Mouse (Mus musculus) heart, adult 11 months (tissue): ENCODE measurements around the gene Adamts13.
A peak's percentile ranks its signal among the peaks of the same experiment; 100 is the strongest.

ENCODE experiments used
- DNase-seq: peaks from one replicate; pipeline ENCODE4 v3.0.0; 2022

Adamts13 gene

GRCm38 (mm10) chr2:27038596-27038995 lies 65.4 kb downstream of the Adamts13 start:
- DNase-seq, result no peak

DNA sequence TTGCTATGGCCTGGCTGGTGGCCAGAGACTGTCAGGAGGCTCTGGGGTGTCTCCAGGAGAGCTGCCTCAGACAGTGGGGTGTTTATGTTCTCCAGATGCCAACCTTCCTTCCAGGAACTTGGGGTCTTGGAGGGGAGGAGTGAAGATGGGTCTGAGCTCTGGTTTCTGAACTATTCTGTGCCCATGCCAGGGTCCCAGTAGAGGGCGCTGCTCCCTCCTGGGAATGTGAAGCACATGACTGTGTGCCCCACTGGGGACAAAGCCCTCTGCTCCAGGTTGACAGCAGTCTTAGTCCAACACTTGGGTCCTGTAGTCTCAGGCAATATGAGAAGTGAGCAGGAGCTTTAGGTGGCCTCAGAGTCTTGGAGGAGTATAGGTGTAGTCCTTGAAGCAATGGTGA lies 66.1 kb downstream of the Adamts13 start:
- DNase-seq, result no peak

DNA sequence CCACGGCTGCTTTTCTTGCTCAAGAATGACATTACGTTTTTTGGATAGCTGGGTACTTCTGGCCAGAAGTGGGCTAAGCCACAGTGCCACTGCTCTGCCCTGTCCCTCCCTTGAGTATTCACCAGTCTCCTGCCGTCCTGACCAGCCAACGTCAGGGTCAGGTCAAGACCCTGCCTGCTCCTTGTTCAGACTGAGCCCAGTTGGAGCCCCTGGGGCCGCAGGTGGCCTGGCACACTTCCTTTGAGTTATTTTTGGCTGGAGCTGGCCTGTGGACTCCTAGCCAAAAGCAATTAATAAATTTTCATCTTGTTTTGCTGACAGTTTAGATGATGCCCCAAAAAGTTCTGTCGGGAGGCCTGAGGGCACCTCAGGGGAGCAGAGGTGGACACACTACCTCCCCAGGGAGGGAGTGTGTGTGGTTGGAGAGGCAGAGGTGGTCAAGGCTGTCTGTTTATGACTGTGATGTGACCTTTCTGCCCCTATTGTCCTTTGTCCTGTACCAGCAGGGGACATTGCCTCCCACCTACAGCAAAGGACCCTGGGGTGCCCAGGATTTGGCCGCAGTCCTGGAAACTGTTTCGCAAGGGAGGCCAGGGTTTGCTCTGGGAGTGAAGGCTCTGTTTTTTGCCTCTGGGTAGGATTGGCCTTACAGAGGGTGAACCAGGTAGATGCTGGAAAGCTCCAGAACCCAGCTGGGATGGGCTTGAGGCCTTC lies 69.1 kb downstream of the Adamts13 start:
- peak; percentile 91 for DNase-seq

DNA sequence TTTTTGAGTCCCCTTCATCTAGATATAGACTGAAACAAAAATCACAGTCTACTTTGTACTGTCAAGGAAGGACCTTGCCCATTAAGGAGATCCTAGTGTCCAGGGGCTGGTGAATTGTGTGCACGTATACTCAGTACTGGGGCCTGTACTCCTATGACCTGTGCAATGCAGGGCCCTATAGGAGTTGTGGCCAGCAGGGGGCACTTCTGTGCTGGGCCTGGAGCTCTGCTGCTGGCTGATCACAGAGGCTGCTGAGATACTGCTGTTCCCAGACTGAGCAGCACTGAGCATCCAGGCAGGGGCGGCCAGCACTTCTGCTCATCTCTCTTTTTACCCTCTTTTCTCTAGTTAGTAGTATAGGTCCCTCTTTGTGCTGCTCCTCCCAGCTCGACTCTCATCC lies 70.2 kb downstream of the Adamts13 start:
- DNase-seq, result peak; percentile 98

GRCm38 (mm10) chr2:27044166-27044565 lies 71.0 kb downstream of the Adamts13 start:
- peak; percentile 97 for DNase-seq

DNA sequence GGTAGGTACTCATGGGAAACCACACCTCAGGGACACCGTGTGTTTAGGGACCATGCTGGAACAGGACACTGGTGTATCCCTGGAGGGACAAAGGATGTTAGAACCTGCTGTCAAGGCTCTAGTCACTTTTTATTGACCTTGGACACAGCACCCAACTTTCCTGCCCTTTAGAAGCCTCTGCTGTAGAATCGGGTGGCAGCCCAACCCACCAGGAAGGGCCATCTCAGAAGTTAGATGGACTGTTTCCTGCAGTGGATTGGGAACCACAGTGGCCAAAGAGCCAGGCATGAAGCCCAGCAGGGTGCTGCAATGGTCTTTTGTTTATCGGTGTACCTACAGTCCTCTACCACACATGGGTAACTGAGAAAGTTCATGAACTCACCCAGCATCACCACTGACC lies 71.4 kb downstream of the Adamts13 start:
- DNase-seq, result peak; percentile 95

GRCm38 (mm10) chr2:27045979-27046770 lies 73.0 kb downstream of the Adamts13 start:
- peak; percentile 99 for DNase-seq

- no peak for DNase-seq
Measured at GRCm38 (mm10) chr2:27049408-27049807, 76.2 kb downstream of the Adamts13 start.

DNA sequence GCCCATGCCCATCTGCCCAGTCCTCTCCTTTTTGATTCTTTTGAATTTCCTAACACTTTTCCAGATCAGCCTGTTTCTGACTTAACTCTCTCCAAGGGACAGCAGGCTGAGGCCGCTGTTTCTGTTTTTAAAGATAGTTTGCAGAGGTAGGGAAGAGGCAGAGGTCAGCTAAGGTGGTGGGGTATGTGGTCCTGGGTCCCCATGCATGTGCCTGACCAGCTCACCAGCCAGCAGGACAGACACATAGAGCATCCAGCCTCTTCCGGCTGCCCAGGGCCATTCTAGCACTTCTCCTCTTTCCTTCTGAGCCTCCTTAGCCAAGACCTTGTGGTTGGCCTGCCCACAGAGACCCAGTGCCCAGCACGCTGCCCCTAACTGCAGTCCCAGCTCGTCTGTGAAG lies 85.0 kb downstream of the Adamts13 start:
- no peak for DNase-seq

- DNase-seq, result peak; percentile 87
Measured at GRCm38 (mm10) chr2:27058751-27059150, 85.5 kb downstream of the Adamts13 start.

DNA sequence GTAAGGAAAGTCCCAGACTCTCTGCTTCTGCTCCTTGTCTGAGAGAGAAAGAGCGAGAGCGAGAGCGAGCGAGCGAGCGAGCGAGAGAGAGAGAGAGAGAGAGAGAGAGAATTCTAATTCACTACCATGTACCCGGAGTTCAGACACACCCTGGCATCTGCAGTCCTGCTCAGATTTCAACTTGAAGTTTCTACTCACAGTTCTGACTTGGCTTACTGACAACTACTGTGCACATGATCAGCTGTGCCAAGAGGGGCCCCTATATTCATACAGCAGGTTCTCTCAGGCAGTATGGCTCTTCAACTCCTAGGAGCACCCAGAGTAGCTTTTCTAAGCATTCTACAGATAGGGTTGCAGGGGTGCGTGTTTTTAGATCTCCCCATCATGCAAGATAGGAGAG lies 86.0 kb downstream of the Adamts13 start:
- DNase-seq, result peak; percentile 85
